Mouse (Mus musculus) cerebellum, adult 9-10 months (tissue): ENCODE data around the gene Taf3.

Experiments used
- DNase-seq: peaks from one replicate; pipeline ENCODE4 v3.0.0; 2022

Gene Taf3

DNA sequence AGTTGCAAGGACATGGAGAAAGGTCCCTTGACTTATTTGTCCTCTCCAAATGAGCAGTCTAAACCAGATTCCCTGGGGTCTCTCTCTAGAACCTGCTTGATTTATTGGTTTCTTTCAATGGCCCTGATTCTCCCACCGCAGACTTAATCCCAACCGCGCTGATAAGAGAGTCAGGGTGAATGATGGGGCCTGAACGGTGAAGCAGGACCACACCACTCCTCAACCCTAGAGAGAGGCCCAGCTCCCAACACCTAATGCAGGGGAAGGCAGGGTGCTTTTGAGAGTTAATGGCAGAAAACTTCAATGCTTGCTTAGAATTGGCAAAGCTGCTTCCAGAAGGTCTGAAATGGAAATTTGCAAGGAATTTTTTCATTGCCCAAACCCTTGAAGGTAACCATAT lies 173.2 kb downstream of the Taf3 start:
- no peak for DNase-seq

DNA sequence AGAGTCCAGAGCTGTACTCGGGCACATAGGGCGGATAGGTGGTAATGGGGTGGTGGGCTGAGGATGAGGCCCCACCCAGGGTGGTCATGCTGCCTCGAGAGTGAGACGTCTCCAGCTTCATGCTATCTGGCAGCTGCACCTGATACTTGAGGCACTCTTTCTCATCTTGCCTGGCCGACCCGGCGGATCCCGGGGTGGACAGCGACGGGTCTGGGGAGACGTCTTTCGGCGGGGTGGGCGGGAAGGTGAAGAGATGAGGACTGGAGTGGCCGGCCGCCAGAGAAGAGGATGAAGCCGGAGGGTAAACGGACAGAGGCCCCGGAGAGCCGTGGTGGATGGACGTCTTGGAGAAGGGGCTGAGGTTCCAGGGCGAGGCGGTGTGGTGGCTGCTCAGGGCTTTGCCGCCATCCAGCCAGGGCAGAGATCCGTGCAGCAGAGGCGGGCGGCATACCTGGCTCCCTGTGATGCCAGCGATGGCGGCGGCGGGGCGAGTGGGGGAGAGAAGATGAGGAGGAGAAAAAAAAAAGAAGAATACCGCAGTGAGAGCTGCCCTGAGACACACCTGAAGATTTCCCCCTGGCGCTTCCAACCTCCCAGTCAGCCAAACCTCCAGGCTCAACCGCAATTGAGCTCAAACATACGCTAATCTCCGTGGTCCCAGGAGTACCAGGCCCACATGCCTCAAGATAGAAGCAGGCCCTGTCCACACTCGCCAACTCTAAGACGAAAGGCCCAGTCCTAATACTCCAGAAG lies 173.8 kb downstream of the Taf3 start:
- no peak for DNase-seq

DNA sequence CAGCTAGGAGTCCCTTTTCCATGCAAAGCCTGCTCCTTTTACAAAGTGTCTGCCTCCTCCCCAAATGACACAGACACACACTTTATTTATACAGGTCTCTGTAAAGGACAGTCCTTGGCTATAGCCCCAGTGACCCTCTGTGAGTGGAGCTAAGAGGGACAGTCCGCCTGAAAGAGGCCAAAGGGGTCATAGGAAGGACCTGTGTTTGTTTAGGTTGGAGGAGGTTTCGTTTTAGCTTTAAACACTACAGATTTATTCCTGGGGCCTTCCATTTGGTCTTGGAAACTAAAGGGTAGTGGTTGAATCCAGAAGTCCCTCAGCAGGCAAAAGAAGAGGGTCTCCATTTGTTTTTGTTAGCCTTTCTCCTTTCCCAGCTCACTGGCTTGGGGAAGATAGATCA lies 174.6 kb downstream of the Taf3 start:
- no peak for DNase-seq

DNA sequence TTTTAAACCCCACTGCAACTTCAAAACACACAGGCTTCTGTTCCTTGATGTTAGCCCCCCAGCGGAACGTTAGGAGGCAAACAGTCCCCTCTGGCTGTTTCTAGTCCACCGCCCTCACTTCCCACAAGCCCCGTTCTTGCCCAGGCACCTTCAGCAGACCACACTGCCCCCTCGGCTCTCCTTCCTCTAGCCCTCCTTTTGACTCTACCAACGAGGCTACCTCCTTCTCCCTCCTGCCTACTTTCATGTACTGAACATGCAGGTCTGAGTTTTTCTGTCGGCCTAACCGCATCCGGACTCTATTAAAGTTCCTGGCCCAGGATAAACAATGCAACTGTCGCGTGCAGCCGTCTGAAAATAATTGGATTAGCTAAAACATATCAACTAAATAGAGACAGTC lies 175.7 kb downstream of the Taf3 start:
- DNase-seq, result no peak

DNA sequence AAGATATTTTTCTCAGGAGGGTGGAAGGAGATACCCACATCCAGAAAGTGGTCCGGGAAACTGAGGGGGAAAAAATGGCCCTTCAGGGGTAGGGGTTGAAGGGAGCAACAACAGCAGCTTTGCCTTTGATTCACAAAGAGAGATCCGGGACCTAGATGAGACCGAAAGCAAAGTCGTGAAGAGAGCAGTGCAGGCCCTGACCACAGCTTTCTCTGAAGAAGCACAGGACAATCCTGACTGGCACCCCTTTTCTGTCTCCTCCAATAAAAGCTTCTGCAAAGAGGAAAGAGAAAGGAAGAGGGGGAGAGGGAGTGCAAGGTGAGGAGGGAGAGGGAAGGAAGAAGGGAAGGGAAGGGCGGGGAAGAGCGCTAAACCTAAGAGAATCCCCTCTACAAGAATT lies 176.6 kb downstream of the Taf3 start:
- no peak for DNase-seq

DNA sequence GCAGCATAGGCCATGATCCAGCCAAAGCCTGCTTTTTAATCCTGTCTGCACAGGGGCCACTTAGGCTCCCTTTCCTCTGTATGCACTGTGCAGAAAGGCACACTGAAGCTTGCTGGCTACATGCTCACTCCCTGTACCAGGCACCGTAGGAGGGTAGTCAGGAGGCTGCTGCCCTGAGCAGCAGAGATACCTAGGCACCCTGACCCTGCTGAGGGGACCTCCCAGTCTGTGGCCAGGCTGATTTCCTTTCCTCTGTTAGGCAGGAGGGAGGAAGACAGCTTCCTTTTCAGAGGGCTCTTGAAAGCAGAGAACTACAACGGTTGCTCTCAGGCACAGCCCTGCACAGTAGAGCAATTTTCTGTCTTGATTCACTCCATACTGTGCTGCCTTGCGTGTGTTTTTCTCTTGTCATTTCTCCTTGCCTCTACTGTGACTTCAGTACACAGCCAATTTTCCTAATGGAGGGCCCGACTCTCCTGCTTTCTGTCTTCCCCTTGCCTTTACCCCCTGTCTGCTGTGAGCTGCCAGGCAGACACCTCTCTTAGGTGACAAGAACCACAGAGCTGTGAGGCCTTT lies 177.2 kb downstream of the Taf3 start:
- DNase-seq, result no peak

DNA sequence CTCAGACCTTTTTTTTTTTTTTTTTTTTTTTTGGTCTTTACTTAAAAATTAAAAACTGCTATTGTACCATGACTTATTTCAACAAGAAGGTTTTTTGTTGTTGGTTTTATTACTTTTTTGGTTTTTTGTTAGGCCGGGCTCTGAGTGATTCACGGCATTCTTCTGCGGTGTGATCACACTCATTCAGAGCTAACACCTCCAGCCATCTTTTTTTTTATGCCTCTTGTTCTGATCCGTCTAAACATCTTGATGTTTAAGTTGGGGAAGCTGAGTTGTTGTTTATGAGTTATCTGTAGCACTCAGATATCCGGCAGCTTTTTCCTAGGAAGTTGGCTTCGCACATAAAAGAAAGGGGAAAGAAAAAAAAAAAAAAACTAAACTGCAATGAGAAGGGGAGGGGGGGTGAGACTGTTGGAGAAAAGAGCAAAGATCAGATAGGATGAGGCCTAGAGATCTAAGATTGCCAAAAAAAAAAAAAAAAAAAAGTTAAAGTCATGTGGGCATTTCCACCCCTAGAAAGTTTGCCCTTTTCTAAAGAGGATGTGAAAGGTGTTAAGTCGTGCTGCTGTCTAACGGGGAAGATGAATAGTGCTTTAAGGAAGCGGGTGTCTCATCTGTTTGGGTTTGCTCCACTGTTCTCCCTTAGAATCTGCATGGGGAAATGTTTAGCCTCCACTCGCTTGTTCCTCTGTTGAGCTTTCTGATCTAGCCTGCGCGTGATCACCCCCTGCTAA lies 181.1 kb downstream of the Taf3 start:
- DNase-seq, result no peak
